Mouse (Mus musculus) midbrain, embryonic 11.5 days (tissue): ENCODE data around the gene Jam3. TPM values are rescaled to one million over a fixed set of nuclear protein-coding genes. Genes with fewer than 3 reads are reported as not detected.

Source experiments
- ATAC-seq: fragments of 200-750 bp; cut with Nextera tagmentation; 2 replicates; pipeline ENCODE4 v1.8.0; 2017; ENCODE audit warnings: moderate TSS enrichment, moderate library complexity; ENCODE audit not compliant: low FRiP score
- DNase-seq: peaks from one replicate; pipeline ENCODE4 v3.0.0; 2015; ENCODE audit warnings: low spot score; ENCODE audit errors: missing footprints
- H3K27ac ChIP-seq: fragments of 300-500 bp; sonication (generic); 2 replicates; pipeline ENCODE4 v1.5.1; 2014; ENCODE audit warnings: low read depth, low read length
- H3K27me3 ChIP-seq: fragments of 300-500 bp; sonication (generic); 2 replicates; pipeline ENCODE4 v1.6.1; 2014; ENCODE audit warnings: mild to moderate bottlenecking, low read length, moderate library complexity, mixed read lengths; ENCODE audit not compliant: control insufficient read depth, insufficient read depth
- H3K36me3 ChIP-seq: fragments of 300-500 bp; sonication (generic); 2 replicates; pipeline ENCODE4 v1.6.1; 2014; ENCODE audit warnings: mild to moderate bottlenecking, low read length, moderate library complexity, mixed read lengths; ENCODE audit not compliant: control insufficient read depth, insufficient read depth
- H3K4me1 ChIP-seq: fragments of 300-500 bp; sonication (generic); 2 replicates; pipeline ENCODE4 v1.6.1; 2014; ENCODE audit warnings: low read length; ENCODE audit not compliant: control insufficient read depth, insufficient read depth
- H3K4me2 ChIP-seq: fragments of 300-500 bp; sonication (generic); 2 replicates; pipeline ENCODE4 v1.6.1; 2014; ENCODE audit warnings: mild to moderate bottlenecking, moderate library complexity
- H3K4me3 ChIP-seq: fragments of 300-500 bp; sonication (generic); 2 replicates; pipeline ENCODE4 v1.5.1; 2014; ENCODE audit warnings: low read depth, low read length
- H3K9ac ChIP-seq: fragments of 300-500 bp; sonication (generic); 2 replicates; pipeline ENCODE4 v1.6.1; 2014; ENCODE audit warnings: low read length
- H3K9me3 ChIP-seq: fragments of 300-500 bp; sonication (generic); 2 replicates; pipeline ENCODE4 v1.6.1; 2016; ENCODE audit warnings: low read length; ENCODE audit not compliant: control insufficient read depth
- WGBS: fragments of 180-500 bp; shearing (Covaris S2); extraction: QIAGEN DNeasy Blood & Tissue Kit; methylation state at CpG from one replicate; pipeline ENCODE4 v1.1.7; 2014; 5-methylcytosine and 5-hydroxymethylcytosine counted together
- polyA plus RNA-seq: library from polyadenylated mRNA; unstranded; fragments of >200 nt; fragmentation: Nextera tagmentation; extraction: Ambion mirVana; gene quantifications from 2 replicates; pipeline ENCODE4 v1.2.1, GENCODE M21; 2014

The Jam3 gene
- polyA plus RNA-seq, 1 experiment from 2014 or later, result 171 TPM

DNA sequence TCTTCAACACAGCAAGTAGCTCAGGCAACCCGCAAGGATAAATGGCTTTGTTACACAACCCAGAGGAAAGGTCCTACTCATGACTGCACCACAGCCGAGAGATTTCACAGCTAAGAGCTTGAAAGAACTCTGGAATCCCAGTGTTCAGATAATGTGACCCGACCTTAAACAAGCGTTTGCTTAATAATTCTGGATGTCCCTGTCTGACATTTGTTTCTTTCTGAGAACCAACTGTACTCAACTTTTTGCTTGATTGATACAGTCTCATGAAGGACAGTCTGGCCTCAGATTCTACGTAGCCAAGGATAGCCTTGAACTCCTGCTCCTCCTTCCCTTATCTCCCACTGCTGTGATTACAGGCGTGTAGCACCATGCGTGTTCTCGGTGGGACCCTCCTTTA, 18.6 kb downstream of the Jam3 start:
- no peak overlapping the region for H3K4me2 ChIP-seq
- no peak overlapping the region for H3K4me3 ChIP-seq
- H3K4me1 ChIP-seq, result no peaks in the 10 kb centered on the region
- no peaks in the 10 kb centered on the region for H3K27me3 ChIP-seq
- ATAC-seq (no peak), DNase-seq (no peak)
- peaks cover 5% of the 10 kb centered on the region; the same call in 1 of the 2 replicates for H3K36me3 ChIP-seq
- WGBS, result 91% methylated on average over 8 of the region's 8 CpGs
- H3K9ac ChIP-seq, result no peak overlapping the region
- no peak overlapping the region for H3K27ac ChIP-seq
- no peaks in the 10 kb centered on the region; the same call in 1 of the 2 replicates for H3K9me3 ChIP-seq

DNA sequence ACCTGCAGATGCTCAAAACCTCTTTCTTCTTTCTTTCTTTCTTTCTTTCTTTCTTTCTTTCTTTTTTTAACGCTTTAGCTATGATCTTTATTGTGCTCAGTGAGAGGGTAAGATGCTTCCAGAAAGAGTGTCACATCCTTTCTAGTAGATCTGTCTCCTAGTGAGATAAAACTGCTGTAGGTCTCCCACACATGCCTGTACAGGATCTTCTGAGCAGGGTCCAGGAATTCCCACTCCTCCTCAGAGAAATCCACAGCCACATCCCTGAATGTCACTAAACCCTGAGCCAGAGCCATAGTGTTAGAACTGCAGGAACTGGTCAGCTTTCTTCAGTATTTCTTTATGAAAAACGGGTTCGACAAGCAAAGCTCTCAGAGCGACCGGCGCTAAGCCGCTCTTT, 19.8 kb downstream of the Jam3 start:
- ATAC-seq (no peak), DNase-seq (no peak)
- WGBS, result 90% methylated on average over 7 of the region's 7 CpGs
- H3K9me3 ChIP-seq, result no peaks in the 10 kb centered on the region
- no peaks in the 10 kb centered on the region for H3K4me1 ChIP-seq
- no peaks in the 10 kb centered on the region for H3K27me3 ChIP-seq
- no peak overlapping the region for H3K27ac ChIP-seq
- no peak overlapping the region for H3K4me3 ChIP-seq
- H3K4me2 ChIP-seq, result no peak overlapping the region
- no peaks in the 10 kb centered on the region for H3K36me3 ChIP-seq
- H3K9ac ChIP-seq, result no peak overlapping the region

DNA sequence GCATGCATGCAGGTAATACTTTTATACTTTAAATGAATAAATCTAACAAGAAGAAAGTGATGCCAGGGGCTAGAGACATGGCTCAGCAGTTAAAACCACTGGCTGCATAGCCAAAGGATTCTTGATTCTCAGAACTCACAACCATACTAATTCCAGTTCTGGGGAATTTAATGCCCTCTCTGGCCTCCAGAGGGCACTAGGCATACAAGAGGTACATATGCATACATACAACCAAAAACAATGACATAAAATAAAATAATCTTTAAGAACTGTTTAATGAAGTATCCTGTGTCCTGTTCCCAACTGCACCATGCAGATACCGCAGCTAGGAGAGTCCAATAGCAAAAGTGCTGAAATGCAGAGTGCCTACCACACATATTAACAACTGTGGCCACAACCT, 20.8 kb downstream of the Jam3 start:
- whole genome bisulfite sequencing, result 83% methylated on average over 1 of the region's 1 CpGs
- Histone ChIP-seq H3K4me3 (no peak overlapping the region), H3K36me3 (no peaks in the 10 kb centered on the region), H3K27me3 (no peaks in the 10 kb centered on the region), H3K4me2 (no peak overlapping the region), H3K9ac (no peak overlapping the region), H3K4me1 (no peaks in the 10 kb centered on the region), H3K27ac (no peak overlapping the region), H3K9me3 (no peaks in the 10 kb centered on the region)
- ATAC-seq (no peak), DNase-seq (no peak)

DNA sequence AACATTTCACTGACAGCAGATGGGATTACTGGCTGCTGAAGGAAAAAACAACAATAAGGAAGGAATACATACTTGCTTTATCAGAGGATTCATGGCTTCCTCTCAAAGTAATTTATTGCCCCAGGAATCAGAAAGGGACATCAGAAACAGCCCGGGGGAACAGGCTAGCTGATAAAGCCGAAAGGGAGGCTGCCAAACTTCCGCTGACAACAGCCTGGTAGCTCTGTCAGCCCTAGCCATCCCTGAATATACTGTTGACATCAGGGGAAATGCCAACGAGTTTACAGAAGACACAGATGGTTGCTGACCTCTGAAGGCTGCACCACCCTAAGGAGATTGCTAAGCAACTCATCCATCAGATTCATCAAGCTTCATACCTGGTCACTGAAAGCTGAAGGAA, 26.6 kb downstream of the Jam3 start:
- no peak overlapping the region for H3K4me3 ChIP-seq
- no peak overlapping the region for H3K9ac ChIP-seq
- no peak overlapping the region for H3K27ac ChIP-seq
- peaks cover 2% of the 10 kb centered on the region; the same call in 1 of the 2 replicates for H3K9me3 ChIP-seq
- H3K27me3 ChIP-seq, result no peaks in the 10 kb centered on the region
- WGBS, result 92% methylated on average over 4 of the region's 4 CpGs
- no peak overlapping the region for H3K4me2 ChIP-seq
- DNase-seq (no peak), ATAC-seq (no peak)
- H3K4me1 ChIP-seq, result no peaks in the 10 kb centered on the region; the same call in 1 of the 2 replicates
- peaks cover 4% of the 10 kb centered on the region for H3K36me3 ChIP-seq

DNA sequence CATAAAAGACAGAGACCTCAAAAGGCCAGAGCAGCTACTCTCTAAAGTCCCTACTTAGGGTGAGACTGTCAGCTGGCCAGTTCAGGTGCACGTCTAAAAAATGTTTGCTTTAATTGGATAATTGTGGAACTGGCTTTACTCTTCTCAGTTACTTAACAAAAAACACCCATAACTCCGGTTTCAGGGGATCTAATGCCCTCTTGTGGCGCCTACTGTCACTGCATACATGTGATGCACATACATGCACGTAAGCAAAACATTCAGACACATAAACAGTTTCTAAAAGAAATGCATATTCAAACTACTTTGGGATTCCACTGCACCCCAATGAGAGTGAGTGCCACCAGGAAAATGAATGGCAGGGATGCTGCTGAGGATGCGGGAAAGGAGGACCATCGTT, 28.7 kb downstream of the Jam3 start:
- H3K27me3 ChIP-seq, result no peaks in the 10 kb centered on the region
- H3K9me3 ChIP-seq, result peaks cover 2% of the 10 kb centered on the region; the same call in 1 of the 2 replicates
- H3K36me3 ChIP-seq, result peaks cover 4% of the 10 kb centered on the region
- no peak overlapping the region for H3K4me3 ChIP-seq
- ATAC-seq (no peak), DNase-seq (no peak)
- H3K4me1 ChIP-seq, result no peaks in the 10 kb centered on the region; the same call in 1 of the 2 replicates
- no peak overlapping the region for H3K4me2 ChIP-seq
- no peak overlapping the region for H3K9ac ChIP-seq
- WGBS, result 93% methylated on average over 6 of the region's 6 CpGs
- H3K27ac ChIP-seq, result no peak overlapping the region

DNA sequence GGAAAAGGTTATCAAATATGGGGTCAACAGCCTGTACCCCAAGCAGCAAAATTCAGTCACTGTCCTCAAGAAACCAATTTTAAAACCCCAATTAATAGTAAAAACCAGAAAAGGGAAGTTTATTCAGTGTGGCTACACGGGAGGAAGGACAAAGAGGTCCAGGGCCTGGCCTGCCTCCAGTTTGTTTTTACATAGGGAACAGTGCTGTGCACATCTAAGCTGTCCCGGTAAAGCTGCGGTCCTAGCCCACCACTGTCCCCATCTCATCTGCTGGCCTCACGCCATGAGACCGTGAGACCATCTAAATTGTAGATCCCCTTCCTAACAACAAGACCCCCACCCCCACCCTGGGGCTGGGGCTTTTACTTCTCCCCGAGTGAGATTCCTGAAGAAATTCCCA, 29.8 kb downstream of the Jam3 start:
- no peak overlapping the region for H3K4me3 ChIP-seq

DNA sequence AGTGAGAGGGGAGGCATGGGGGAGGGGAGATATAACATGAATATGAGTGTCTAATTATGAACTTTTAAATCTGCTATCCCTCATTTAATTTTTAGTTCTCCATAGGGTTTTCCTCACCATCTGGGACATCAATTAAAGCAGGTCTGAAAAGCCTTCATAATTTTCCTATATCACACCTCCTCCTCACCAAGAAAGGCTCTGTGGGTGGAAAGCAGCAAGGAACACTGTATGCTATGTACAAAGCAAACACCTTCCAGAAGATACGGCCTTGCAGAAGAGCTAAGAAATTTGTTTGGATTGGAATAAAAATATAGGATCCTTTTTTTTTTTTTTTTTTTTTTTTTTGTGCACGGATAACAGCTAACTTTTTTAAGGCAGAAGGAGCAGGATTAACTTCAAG, 31.3 kb downstream of the Jam3 start:
- Histone ChIP-seq H3K27me3 (no peaks in the 10 kb centered on the region), H3K36me3 (peaks cover 4% of the 10 kb centered on the region), H3K4me1 (no peaks in the 10 kb centered on the region; the same call in 1 of the 2 replicates), H3K9ac (no peak overlapping the region), H3K27ac (no peak overlapping the region), H3K4me2 (no peak overlapping the region), H3K9me3 (peaks cover 2% of the 10 kb centered on the region; the same call in 1 of the 2 replicates), H3K4me3 (no peak overlapping the region)
- ATAC-seq, result no peak
- 87% methylated on average over 2 of the region's 2 CpGs for WGBS
- no peak for DNase-seq

More for the DNA sequence above, 29.8 kb downstream of the Jam3 start:
- H3K9ac ChIP-seq, result no peak overlapping the region
- ATAC-seq, result no peak
- no peak for DNase-seq
- no peaks in the 10 kb centered on the region for H3K27me3 ChIP-seq
- no peak overlapping the region for H3K4me2 ChIP-seq
- H3K36me3 ChIP-seq, result peaks cover 4% of the 10 kb centered on the region
- H3K27ac ChIP-seq, result no peak overlapping the region; the same call in 1 of the 2 replicates
- peaks cover 2% of the 10 kb centered on the region; the same call in 1 of the 2 replicates for H3K9me3 ChIP-seq
- no peaks in the 10 kb centered on the region; the same call in 1 of the 2 replicates for H3K4me1 ChIP-seq
- WGBS, result 67% methylated on average over 6 of the region's 6 CpGs

DNA sequence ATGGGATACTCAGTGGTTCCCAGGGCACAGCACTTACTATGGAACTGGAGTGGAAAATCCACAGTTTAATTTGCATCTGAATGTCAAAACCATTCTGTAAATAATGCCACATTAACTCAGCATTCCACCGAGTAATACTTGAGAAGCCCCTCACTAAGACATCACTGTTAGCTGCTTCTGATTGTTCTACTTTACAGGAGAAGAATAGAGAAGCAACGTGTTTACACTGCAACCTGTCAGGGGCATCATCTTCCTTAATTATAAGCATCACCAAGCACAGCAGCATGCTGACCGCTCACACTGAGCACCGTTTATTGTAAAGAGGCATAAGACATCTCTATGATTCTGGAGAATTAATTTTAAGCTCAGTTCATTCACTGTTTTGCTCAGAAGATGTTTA, 32.3 kb downstream of the Jam3 start:
- H3K36me3 ChIP-seq, result peaks cover 2% of the 10 kb centered on the region
- no peak overlapping the region for H3K9ac ChIP-seq
- WGBS, result 74% methylated on average over 4 of the region's 4 CpGs
- no peak overlapping the region for H3K27ac ChIP-seq
- no peaks in the 10 kb centered on the region; the same call in 1 of the 2 replicates for H3K4me1 ChIP-seq
- DNase-seq, result no peak
- no peaks in the 10 kb centered on the region for H3K27me3 ChIP-seq
- H3K9me3 ChIP-seq, result peaks cover 2% of the 10 kb centered on the region; the same call in 1 of the 2 replicates
- ATAC-seq, result no peak
- no peak overlapping the region for H3K4me2 ChIP-seq
- H3K4me3 ChIP-seq, result no peak overlapping the region

DNA sequence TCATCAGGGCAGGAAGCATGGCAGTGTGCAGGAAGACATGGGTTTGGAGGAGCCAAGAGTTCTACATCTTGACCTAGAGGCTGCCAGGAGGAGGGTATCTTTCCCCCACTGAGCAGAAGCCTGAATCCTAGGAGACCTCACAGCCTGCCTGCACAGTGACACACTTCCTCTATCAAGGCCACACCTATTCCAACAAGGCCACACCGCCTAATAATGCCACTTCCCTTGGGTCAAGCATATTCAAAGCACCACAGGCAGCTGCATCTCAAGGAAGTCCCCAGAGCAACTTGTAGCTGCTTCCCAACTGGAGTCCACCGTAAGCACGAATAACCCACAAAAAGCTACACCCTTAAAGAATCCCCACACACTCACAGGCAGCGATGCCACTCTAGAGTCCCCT, 33.1 kb downstream of the Jam3 start:
- DNase-seq (no peak), ATAC-seq (no peak)
- Histone ChIP-seq H3K27ac (no peak overlapping the region), H3K9ac (no peak overlapping the region), H3K27me3 (no peaks in the 10 kb centered on the region), H3K4me3 (no peak overlapping the region), H3K9me3 (peaks cover 2% of the 10 kb centered on the region; the same call in 1 of the 2 replicates), H3K4me1 (no peaks in the 10 kb centered on the region; the same call in 1 of the 2 replicates), H3K4me2 (no peak overlapping the region), H3K36me3 (no peaks in the 10 kb centered on the region)
- WGBS, result 87% methylated on average over 4 of the region's 4 CpGs
